Mouse (Mus musculus) cerebellum, adult 2 months (tissue): ENCODE measurements around the gene Fam221b. TPM values are rescaled to one million over a fixed set of nuclear protein-coding genes. Genes with fewer than 3 reads are reported as not detected.

Experiments used
- DNase-seq, 2 experiments: peaks; one replicate each; pipeline ENCODE4 v3.0.0; 2021
- H3K27ac ChIP-seq: fragments of 200-500 bp; 2 replicates; pipeline ENCODE4 v1.5.1; 2012; ENCODE audit warnings: low read length, control low read depth, inconsistent platforms; ENCODE audit not compliant: insufficient read depth
- H3K27me3 ChIP-seq: fragments of 200-500 bp; 2 replicates; pipeline ENCODE4 v1.6.1; 2012; ENCODE audit warnings: inconsistent platforms, mild to moderate bottlenecking, low read length, moderate library complexity; ENCODE audit not compliant: control insufficient read depth, insufficient read depth
- H3K4me1 ChIP-seq: fragments of 200-500 bp; 2 replicates; pipeline ENCODE4 v1.6.1; 2011; ENCODE audit warnings: low read length; ENCODE audit not compliant: control insufficient read depth, insufficient read depth
- H3K4me3 ChIP-seq: fragments of 200-500 bp; replicated peaks from 2 replicates; pipeline ENCODE3; 2011; ENCODE audit warnings: mild to moderate bottlenecking, low read depth, low read length, control low read depth; ENCODE audit not compliant: insufficient read depth
- CTCF ChIP-seq: fragments of 200-500 bp; IDR thresholded peaks from 2 replicates; pipeline ENCODE4 v1.5.1; 2011; ENCODE audit warnings: low read depth, mild to moderate bottlenecking, control low read depth, low read length, moderate library complexity, borderline replicate concordance; ENCODE audit not compliant: insufficient read depth
- POLR2A ChIP-seq: fragments of 200-500 bp; IDR thresholded peaks from 2 replicates; pipeline ENCODE4 v1.6.1; 2011; ENCODE audit warnings: low read length, control low read depth, borderline replicate concordance; ENCODE audit not compliant: insufficient read depth
- whole genome bisulfite sequencing: fragments of 180-500 bp; shearing (Covaris S2); methylation state at CpG from one replicate; pipeline ENCODE4 v1.1.7; 2018; 5-methylcytosine and 5-hydroxymethylcytosine counted together
- polyA plus RNA-seq: library from polyadenylated mRNA; depleted of rRNA; stranded (reverse); fragments of >200 nt; gene quantifications from 2 replicates; pipeline ENCODE4 v1.2.3, GENCODE M21; 2012; rRNA removed

Fam221b gene
- polyA plus RNA-seq = 0.77 and 1.0 TPM in 2 replicates

DNA sequence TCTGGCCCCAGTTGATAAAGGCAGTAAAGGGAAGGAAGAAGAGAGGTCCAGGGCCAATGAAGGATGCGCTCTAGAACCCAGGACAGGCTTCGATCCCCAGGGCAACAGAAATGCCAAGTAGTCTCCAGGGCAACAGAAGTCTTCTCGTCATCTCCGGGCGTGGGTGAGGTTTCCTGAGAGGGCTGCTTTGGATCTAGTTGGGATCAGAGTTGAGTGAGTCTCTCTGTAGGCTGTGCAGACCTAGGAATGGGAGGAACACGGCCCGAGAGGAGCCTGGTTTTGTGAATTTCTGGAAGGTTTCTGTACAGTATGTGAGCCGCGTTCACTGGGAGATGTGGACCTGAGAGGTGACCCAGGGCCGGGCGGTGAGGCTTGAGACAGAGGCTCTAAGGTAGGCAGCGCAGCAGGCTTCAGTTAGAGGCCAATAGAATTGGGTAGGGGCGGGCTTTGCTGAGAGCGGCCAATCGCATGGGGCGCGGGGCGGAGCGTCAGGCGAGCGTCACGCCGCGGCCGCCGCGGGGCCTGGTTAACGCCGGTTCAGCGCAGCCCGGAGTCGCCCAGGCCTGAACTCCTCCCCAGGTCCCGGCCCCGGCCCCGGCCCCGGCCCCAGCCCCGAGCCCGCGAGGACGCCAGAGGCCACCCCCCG lies at the start of gene Fam221b, which contains the start of gene Tmem8b:
Fam221b (minus strand) TSS at position 364 of the 646 bp plus-strand sequence.
Tmem8b (plus strand) TSS at position 190 of the 646 bp plus-strand sequence.
- TF ChIP-seq CTCF (no peak), POLR2A (peak; percentile 88)
- peak within 1 kb of the TSS; percentile 88 for H3K4me3 ChIP-seq
- peak; percentile 94 to 95 for DNase-seq
- under 1% methylated on average over 39 of the region's 41 CpGs for WGBS
- peaks cover 15% of the 10 kb centered on the region for H3K4me1 ChIP-seq
- H3K27ac ChIP-seq = peak within 1 kb of the TSS; percentile 52
- H3K27me3 ChIP-seq = no peaks in the 10 kb centered on the region

DNA sequence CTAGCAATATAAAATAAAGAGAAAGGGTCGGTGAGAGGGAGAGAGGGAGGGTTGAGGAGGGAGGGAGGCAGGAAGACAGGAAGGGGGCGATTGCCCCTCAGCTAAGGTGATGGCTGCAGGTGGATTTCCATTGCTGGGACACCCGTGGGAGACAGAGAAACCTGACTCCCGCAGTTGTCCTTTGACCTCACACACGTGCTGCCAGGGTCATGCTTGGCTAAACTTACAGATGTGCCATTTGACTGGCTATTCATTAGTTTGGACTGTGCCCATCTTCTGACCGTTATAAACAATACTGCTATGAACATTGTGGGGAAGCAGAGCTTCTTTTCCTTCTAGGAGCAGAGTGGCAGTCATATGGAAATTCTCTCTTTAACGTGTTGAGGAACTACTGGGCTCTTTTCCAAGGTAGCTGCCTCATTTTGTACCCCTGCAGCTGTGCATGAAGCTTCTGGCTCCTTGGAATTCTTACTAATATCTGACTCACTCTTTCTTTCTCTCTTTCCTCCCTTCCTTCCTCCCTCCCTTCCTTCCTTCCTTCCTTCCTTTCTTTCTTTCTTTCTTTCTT lies 44.8 kb upstream of the Fam221b start:
- Histone ChIP-seq H3K27me3 (no peaks in the 10 kb centered on the region), H3K4me1 (no peaks in the 10 kb centered on the region), H3K4me3 (no peak overlapping the region), H3K27ac (no peak overlapping the region)
- 42% methylated on average over 7 of the region's 7 CpGs for WGBS
- no peak for TF ChIP-seq CTCF
- no peak for TF ChIP-seq POLR2A
- DNase-seq = no peak

DNA sequence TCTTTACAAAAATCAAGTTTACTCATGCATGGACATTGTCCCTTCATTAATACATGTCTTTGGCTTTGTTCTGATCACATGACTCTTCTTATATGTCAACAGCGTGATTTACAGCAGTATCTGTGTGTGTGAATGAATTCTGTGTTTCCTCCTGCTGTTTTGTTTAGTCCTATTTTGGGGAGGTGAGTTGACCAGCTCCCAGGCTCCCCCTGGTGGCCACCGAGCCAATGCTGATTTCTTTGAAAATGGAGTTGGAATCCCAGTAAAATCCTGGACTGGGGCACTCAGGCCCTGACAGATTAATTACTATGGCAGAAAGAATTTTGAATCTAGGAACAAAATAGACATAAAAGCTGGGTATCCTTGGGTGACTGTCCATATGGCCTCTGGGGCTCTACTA lies 42.9 kb upstream of the Fam221b start:
- DNase-seq = peak; percentile 76 to 86
- Histone ChIP-seq H3K27ac (no peak overlapping the region), H3K27me3 (no peaks in the 10 kb centered on the region), H3K4me1 (peaks cover 9% of the 10 kb centered on the region), H3K4me3 (no peak overlapping the region)
- 0% methylated on average over 2 of the region's 2 CpGs for WGBS
- TF ChIP-seq POLR2A = no peak
- TF ChIP-seq CTCF = peak; percentile 89

DNA sequence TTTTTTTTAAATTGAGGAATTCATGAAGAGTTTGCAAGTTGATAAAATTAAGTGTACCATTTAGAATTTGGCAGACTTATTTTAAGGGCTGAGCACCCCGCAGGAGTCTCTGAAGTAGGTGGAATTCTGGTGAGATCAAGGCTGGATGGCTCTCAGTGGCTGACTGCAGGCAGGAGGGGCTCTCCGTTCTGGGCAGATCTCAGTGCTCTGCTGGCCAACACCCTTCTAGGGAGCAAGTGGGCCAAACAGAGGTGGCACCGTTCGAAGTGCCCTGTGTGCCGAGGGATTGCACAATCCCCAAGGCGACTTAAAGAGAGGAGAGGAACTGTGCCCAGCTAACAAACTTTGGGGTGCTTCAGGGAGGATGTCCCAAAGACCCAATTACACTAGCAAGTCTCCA lies 40.9 kb upstream of the Fam221b start, which contains the start of gene Olfr71:
Olfr71 (minus strand) TSS at position 387 of the 400 bp plus-strand sequence.
- peaks cover 11% of the 10 kb centered on the region for H3K4me1 ChIP-seq
- no peak for TF ChIP-seq CTCF
- TF ChIP-seq POLR2A = no peak
- H3K27ac ChIP-seq = no peak within 1 kb of the TSS
- no peak for DNase-seq
- WGBS = 51% methylated on average over 6 of the region's 6 CpGs
- H3K4me3 ChIP-seq = no peak within 1 kb of the TSS
- no peaks in the 10 kb centered on the region for H3K27me3 ChIP-seq

DNA sequence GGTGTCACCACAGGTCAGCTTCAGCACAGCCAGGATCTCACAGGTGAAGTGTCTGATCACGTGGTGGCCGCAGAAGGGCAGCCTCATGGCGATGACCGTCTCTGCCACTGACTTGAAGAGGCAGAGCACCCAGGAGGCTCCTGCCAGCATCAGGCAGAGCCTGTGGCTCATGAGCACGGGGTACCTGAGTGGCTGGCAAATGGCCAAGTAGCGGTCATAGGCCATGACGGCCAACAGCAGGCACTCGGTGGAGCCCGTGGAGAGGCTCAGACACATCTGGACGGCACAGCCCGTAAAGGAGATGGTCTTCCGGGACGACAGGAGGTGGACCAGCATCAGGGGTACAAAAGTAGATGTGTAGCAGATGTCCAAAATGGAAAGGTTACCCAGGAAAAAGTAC lies 37.0 kb upstream of the Fam221b start:
- 72% methylated on average over 13 of the region's 13 CpGs for WGBS
- H3K4me1 ChIP-seq = peaks cover 13% of the 10 kb centered on the region
- H3K4me3 ChIP-seq = no peak overlapping the region
- H3K27me3 ChIP-seq = no peaks in the 10 kb centered on the region
- DNase-seq = no peak
- TF ChIP-seq CTCF (no peak), POLR2A (no peak)
- H3K27ac ChIP-seq = no peak overlapping the region

DNA sequence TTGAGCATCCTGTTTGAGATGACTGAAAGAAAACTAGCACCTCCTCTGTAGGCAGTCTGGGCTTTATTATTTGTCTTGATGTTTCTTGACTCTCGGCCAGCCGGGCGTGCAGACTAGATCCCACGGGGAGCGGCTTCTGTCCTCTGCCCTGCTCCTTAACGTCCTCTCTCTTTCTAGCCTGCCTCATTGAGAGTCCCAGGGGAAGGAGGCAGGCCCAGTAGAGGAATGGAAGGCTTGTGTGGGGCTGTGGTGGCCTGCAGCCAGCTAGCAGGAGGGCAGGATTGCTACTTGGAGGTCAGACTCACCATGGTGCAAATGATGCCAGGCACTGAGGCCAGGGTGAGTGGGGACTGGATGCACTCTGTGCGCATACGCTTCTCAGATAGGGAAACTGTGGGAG lies 34.9 kb upstream of the Fam221b start:
- no peak for TF ChIP-seq CTCF
- no peak for TF ChIP-seq POLR2A
- no peak for DNase-seq
- Histone ChIP-seq H3K27me3 (no peaks in the 10 kb centered on the region), H3K4me1 (peaks cover 13% of the 10 kb centered on the region), H3K4me3 (no peak overlapping the region), H3K27ac (no peak overlapping the region)
- WGBS = 59% methylated on average over 8 of the region's 8 CpGs

DNA sequence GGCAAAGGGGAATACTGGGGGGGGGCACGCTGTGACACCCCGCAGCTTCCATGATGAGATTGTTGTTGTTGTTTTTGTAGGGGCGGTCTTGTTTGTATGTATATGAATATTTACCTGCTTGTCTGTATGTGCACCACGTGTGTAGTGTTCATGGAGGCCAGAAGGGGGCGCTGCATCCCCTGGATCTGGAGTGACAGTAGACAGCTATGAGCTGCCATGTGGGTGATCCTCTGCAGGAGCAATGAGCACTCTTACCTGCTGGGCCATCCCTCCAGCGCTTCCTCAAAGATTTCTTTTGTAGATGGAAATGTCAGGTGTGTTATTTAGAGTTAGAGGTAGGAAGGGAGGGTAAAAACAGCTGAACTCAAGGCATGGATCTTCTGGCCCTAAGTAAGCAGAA lies 34.5 kb upstream of the Fam221b start:
- Histone ChIP-seq H3K4me3 (no peak overlapping the region), H3K27me3 (no peaks in the 10 kb centered on the region), H3K4me1 (peaks cover 13% of the 10 kb centered on the region), H3K27ac (no peak overlapping the region)
- peak; percentile 20; the same call in 1 of the 2 replicates for TF ChIP-seq CTCF
- no peak for TF ChIP-seq POLR2A
- no peak for DNase-seq
- WGBS = 74% methylated on average over 6 of the region's 6 CpGs

DNA sequence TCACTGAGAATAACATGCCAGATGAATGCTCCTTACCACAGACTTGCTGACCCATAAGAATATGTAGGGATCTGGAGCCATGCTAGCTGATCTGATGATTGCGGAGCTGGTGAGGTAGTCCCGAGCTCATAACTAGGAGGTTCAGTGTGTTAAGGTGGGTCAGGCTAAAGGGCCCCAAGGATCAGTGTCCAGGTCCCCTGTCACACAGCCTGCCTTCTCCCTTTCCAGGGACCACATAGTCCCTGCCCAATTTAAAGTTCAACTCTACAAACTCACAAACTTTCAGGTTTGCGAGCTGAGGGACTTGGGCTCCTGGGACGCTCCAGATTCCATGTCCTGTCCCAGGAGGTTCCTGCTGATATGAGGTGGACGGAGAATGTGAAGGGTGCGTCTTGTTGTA lies 31.8 kb upstream of the Fam221b start, which contains the start of gene Olfr70:
Olfr70 (minus strand) TSS at position 101 of the 400 bp plus-strand sequence.
- WGBS = 94% methylated on average over 6 of the region's 6 CpGs
- Histone ChIP-seq H3K27ac (no peak within 1 kb of the TSS), H3K4me3 (no peak within 1 kb of the TSS), H3K27me3 (no peaks in the 10 kb centered on the region), H3K4me1 (peaks cover 14% of the 10 kb centered on the region)
- TF ChIP-seq CTCF (no peak), POLR2A (no peak)
- no peak for DNase-seq
